Mouse (Mus musculus) embryonic facial prominence, embryonic 15.5 days (tissue): ENCODE results near the gene Taf3. TPM values are rescaled to one million over a fixed set of nuclear protein-coding genes. Genes with fewer than 3 reads are reported as not detected.

Experiments used
- ATAC-seq: fragments of 200-750 bp; cut with Nextera tagmentation; 2 replicates; pipeline ENCODE4 v1.8.0; 2017; ENCODE audit warnings: low read depth, moderate TSS enrichment; ENCODE audit not compliant: insufficient number of reproducible peaks, low FRiP score, low TSS enrichment
- H3K27ac ChIP-seq: fragments of 300-500 bp; sonication (generic); replicated peaks from 2 replicates; pipeline ENCODE4 v1.5.1; 2015; ENCODE audit warnings: mild to moderate bottlenecking, inconsistent platforms
- H3K27me3 ChIP-seq: fragments of 300-500 bp; sonication (generic); 2 replicates; pipeline ENCODE4 v1.6.1; 2015; ENCODE audit warnings: inconsistent platforms
- H3K36me3 ChIP-seq: fragments of 300-500 bp; sonication (generic); 2 replicates; pipeline ENCODE4 v1.6.1; 2015; ENCODE audit warnings: mild to moderate bottlenecking, inconsistent platforms
- H3K4me1 ChIP-seq: fragments of 300-500 bp; sonication (generic); 2 replicates; pipeline ENCODE4 v1.6.1; 2015; ENCODE audit warnings: inconsistent platforms
- H3K4me2 ChIP-seq: fragments of 300-500 bp; sonication (generic); replicated peaks from 2 replicates; pipeline ENCODE4 v1.6.1; 2015; ENCODE audit warnings: mild to moderate bottlenecking, inconsistent platforms
- H3K4me3 ChIP-seq: fragments of 300-500 bp; sonication (generic); replicated peaks from 2 replicates; pipeline ENCODE4 v1.5.1; 2015; ENCODE audit warnings: mild to moderate bottlenecking, inconsistent platforms
- H3K9ac ChIP-seq: fragments of 300-500 bp; sonication (generic); 2 replicates; pipeline ENCODE4 v1.6.1; 2015; ENCODE audit warnings: inconsistent platforms
- H3K9me3 ChIP-seq: fragments of 300-500 bp; sonication (generic); replicated peaks from 2 replicates; pipeline ENCODE4 v1.6.1; 2016; ENCODE audit warnings: inconsistent platforms
- WGBS: fragments of 180-500 bp; shearing (Covaris S2); methylation state at CpG from one replicate; pipeline ENCODE4 v1.1.7; 2015; 5-methylcytosine and 5-hydroxymethylcytosine counted together
- polyA plus RNA-seq: library from polyadenylated mRNA; unstranded; fragments of >200 nt; fragmentation: Nextera tagmentation; extraction: Ambion mirVana; gene quantifications from 2 replicates; pipeline ENCODE4 v1.2.1, GENCODE M21; 2015

The Taf3 gene
- polyA plus RNA-seq, 1 experiment from 2014 or later: 13.0 TPM

DNA sequence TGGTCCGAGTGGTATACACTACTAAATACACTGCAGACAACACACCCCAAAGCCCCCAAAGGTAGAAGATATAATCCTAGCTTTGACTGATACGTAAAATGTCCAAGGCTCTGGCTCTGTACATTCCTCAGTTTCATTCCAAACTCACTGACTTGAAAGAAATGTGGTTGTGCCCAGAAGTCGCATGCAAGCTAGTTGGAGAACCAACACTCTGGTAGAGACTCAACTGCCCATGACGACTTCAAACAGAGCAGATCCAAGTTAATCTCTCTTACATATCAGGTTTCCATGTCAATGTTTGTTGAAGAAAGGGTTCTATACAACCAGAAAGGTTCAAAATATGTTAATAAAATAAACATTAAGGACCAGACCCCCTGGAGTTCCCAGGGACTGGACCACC lies 60.1 kb downstream of the Taf3 start:
- Histone ChIP-seq H3K27ac (no peak overlapping the region), H3K27me3 (no peaks in the 10 kb centered on the region), H3K36me3 (no peaks in the 10 kb centered on the region), H3K9ac (no peak overlapping the region), H3K4me1 (peaks cover 6% of the 10 kb centered on the region; the same call in 1 of the 2 replicates), H3K4me3 (no peak overlapping the region), H3K4me2 (no peak overlapping the region), H3K9me3 (no peaks in the 10 kb centered on the region)
- no peak for ATAC-seq
- 72% methylated on average over 4 of the region's 4 CpGs for WGBS

DNA sequence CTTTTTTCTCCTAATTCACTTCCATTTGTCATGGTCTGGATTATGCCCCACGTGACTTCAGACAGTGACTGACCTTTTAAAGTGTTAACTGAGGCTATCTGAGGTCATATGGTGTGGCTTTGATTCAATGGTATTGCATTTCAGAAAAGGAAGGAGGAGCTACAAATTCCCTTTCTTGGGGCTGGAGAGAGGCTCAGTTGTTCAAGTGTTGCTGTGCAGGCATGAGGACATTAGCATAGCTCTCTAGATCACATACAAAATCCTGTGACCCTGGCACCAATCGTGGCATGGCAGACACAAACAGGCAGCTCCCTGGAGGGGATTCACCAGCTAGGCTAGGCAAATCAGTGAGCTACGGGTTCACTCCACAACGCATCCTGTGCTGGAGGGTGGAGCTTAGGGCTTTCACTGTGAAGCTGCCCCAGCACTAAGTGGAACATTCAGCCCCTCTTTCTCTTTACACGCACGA lies 62.4 kb downstream of the Taf3 start:
- no peak for ATAC-seq
- no peaks in the 10 kb centered on the region for H3K27me3 ChIP-seq
- no peaks in the 10 kb centered on the region for H3K9me3 ChIP-seq
- H3K4me1 ChIP-seq: peaks cover 6% of the 10 kb centered on the region; the same call in 1 of the 2 replicates
- 8% methylated on average over 6 of the region's 6 CpGs for WGBS
- H3K4me2 ChIP-seq: no peak overlapping the region
- no peaks in the 10 kb centered on the region for H3K36me3 ChIP-seq
- H3K4me3 ChIP-seq: no peak overlapping the region
- no peak overlapping the region for H3K9ac ChIP-seq
- no peak overlapping the region for H3K27ac ChIP-seq

DNA sequence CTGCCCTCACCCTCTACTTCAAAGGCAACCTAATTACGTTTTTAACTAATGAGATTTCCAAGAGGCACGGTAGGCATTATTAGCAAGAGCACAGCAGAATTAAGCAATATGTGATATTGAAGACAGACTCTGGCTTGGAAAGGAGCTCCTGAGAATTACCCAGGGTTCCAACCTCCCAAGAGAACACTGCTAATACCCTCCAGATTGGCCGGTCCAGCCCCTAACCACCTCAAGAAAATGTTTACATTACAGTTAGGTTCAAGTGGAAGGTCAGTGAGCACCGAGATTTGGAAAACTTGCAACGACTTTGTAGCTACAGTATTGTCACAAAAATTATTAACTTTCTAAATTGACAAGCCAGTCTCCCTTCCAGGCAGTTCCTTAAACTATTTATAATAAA lies 66.0 kb downstream of the Taf3 start:
- 14% methylated on average over 5 of the region's 5 CpGs for WGBS
- Histone ChIP-seq H3K27ac (no peak overlapping the region), H3K36me3 (no peaks in the 10 kb centered on the region), H3K9me3 (no peaks in the 10 kb centered on the region), H3K4me1 (peaks cover 6% of the 10 kb centered on the region; the same call in 1 of the 2 replicates), H3K9ac (no peak overlapping the region), H3K27me3 (no peaks in the 10 kb centered on the region), H3K4me2 (no peak overlapping the region), H3K4me3 (no peak overlapping the region)
- ATAC-seq: no peak

DNA sequence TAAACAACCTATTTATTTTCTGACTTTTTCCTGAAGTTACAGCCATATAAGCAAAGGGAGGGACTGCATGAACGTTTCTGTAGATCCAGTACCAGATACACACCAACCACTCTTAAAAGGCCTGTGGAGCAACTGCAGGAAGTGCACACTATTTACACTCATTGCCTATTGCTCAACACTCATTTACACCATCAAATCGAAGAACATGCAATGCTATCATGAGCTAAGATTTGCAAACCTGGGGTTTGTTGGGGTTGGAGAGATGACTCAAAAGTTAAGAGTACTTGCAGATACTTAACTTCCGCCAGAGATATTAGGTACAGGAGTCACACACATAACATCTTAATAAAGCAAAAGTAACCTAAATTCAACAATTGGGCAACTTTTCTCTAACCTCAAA lies 76.5 kb downstream of the Taf3 start:
- peaks cover 2% of the 10 kb centered on the region; the same call in 1 of the 2 replicates for H3K4me1 ChIP-seq
- WGBS: 69% methylated on average over 3 of the region's 3 CpGs
- no peak overlapping the region for H3K4me2 ChIP-seq
- no peak overlapping the region for H3K9ac ChIP-seq
- no peaks in the 10 kb centered on the region for H3K36me3 ChIP-seq
- H3K27ac ChIP-seq: no peak overlapping the region
- H3K4me3 ChIP-seq: no peak overlapping the region
- no peak for ATAC-seq
- H3K9me3 ChIP-seq: no peaks in the 10 kb centered on the region
- no peaks in the 10 kb centered on the region for H3K27me3 ChIP-seq

DNA sequence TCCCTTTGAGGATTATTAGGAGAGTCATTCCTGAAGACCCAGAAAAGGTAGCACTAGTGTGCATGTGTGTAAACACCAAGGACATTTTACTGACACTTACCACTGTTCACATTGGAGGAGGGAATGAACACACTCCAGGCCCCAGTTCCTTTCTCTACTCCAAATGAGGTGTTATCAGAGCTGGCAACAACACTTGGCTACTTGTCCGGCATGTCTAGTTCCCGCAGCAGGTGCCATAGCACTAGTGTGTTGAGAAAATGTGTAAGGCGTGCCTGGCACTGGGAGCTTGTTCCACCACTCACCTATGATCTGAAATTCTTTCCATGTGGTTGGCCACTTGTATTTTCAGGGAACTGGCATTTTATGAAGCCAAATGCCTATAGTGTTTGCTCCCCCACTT lies 77.8 kb downstream of the Taf3 start:
- no peaks in the 10 kb centered on the region for H3K36me3 ChIP-seq
- H3K4me3 ChIP-seq: no peak overlapping the region
- H3K4me1 ChIP-seq: peaks cover 2% of the 10 kb centered on the region; the same call in 1 of the 2 replicates
- H3K27me3 ChIP-seq: no peaks in the 10 kb centered on the region
- no peak overlapping the region for H3K27ac ChIP-seq
- no peak for ATAC-seq
- no peaks in the 10 kb centered on the region for H3K9me3 ChIP-seq
- 89% methylated on average over 3 of the region's 3 CpGs for WGBS
- H3K9ac ChIP-seq: no peak overlapping the region
- H3K4me2 ChIP-seq: no peak overlapping the region

DNA sequence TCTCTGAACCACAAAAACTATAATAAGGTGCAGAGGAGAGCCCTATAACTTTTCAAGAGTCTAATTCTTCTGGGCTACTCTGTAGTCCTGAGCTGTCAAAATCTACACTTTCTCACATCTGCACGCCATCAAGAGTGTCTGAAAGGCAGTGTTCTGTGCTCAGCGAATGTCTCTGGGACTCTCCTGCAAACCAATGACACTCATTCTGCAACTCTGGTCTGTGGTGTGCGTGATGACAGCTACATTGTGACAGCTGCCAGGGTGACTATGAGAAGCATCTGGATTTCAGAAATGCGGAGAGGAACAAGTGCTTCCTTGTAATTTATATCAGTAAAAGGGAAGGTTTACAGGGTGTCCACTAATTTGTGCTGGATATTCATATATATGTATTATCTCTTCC lies 78.2 kb downstream of the Taf3 start:
- ATAC-seq: no peak
- WGBS: 49% methylated on average over 4 of the region's 4 CpGs
- Histone ChIP-seq H3K4me3 (no peak overlapping the region), H3K9ac (no peak overlapping the region), H3K27ac (no peak overlapping the region), H3K4me1 (peaks cover 2% of the 10 kb centered on the region; the same call in 1 of the 2 replicates), H3K36me3 (no peaks in the 10 kb centered on the region), H3K9me3 (no peaks in the 10 kb centered on the region), H3K27me3 (no peaks in the 10 kb centered on the region), H3K4me2 (no peak overlapping the region)

DNA sequence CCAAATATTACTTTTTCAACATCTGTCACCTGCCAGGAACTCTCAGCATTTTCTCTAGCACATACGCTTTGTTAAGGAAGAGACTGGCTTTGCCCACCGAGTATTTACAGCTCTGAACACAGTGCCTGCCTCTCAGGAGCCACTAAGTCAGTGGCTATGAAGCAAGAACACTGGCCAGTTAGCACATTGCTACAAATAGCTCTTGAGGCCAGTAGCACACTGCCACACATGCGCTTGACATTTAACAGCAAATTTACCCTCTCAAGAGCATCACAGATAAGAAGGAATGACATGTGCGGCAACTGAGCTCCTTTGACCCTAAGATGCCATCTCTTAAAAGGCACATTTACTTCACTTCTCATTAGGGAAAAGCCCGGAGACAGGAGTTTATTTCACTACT lies 78.7 kb downstream of the Taf3 start:
- 63% methylated on average over 5 of the region's 5 CpGs for WGBS
- Histone ChIP-seq H3K36me3 (no peaks in the 10 kb centered on the region), H3K4me1 (peaks cover 2% of the 10 kb centered on the region; the same call in 1 of the 2 replicates), H3K27ac (no peak overlapping the region), H3K4me2 (no peak overlapping the region), H3K4me3 (no peak overlapping the region), H3K27me3 (no peaks in the 10 kb centered on the region), H3K9ac (no peak overlapping the region), H3K9me3 (no peaks in the 10 kb centered on the region)
- ATAC-seq: no peak

DNA sequence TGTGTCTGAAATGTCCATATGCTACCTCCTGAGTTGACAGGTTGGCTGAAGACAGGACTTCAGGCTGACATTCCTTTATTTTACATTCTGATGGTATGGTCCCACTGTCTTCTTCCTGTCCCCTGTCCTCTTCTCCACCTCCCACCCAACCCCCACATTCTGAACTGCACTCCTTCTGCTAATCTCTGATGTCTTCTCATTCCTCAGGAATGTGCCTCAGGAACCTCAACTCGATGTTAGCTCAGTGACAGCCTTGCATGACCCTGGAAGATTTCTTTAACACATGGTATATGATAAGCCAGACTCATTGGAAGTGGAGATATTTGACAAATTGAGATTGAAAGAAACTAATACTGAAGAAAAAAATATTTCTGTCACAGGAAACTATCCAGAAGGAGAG lies 81.8 kb downstream of the Taf3 start:
- H3K27me3 ChIP-seq: no peaks in the 10 kb centered on the region
- no peaks in the 10 kb centered on the region for H3K36me3 ChIP-seq

DNA sequence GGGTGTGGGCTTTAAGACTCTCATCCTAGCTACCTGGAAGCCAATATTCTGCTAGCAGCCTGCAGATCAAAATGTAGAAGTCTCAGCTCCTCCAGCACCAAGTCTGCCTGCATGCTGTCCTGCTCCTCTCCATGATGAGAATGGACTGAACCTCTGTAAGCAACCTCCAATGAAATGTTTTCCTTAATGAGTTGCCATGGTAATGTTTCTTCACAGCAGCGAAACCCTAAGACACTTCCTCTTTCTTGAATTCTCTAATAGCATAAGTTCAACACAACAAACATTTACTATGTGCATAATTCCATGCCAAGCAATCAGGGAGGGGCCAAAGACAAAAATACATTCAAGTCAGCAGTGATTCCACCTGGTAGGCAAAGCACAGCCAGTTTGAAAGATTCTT lies 82.8 kb downstream of the Taf3 start:
- 84% methylated on average over 1 of the region's 1 CpGs for WGBS
- no peak for ATAC-seq

More for the DNA sequence above, 81.8 kb downstream of the Taf3 start:
- Histone ChIP-seq H3K9ac (no peak overlapping the region), H3K4me1 (peaks cover 2% of the 10 kb centered on the region; the same call in 1 of the 2 replicates), H3K27ac (no peak overlapping the region), H3K4me3 (no peak overlapping the region), H3K4me2 (no peak overlapping the region), H3K9me3 (no peaks in the 10 kb centered on the region)
- WGBS: 38% methylated on average over 1 of the region's 1 CpGs
- no peak for ATAC-seq

DNA sequence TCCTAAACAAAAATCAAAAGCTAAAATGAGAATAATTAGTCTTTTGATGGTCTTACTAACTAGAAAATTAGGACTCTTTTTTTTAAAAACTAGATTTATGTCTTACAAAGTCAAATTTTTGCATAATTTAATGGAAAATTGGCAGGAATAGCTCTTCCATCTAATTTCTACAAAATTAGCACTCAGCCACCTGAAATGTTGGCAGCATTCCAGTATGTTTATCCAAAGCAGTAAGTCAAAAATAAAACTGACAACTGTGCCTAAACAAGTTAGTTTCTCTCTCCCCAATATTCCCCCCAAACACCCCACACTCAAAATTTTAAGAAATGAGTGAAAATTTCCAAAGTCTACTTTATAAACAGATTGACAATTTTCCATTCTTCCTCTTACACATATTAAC lies 85.5 kb downstream of the Taf3 start:
- ATAC-seq: no peak
- Histone ChIP-seq H3K27me3 (no peaks in the 10 kb centered on the region), H3K4me1 (no peaks in the 10 kb centered on the region), H3K36me3 (no peaks in the 10 kb centered on the region), H3K9me3 (no peaks in the 10 kb centered on the region), H3K4me2 (no peak overlapping the region), H3K27ac (no peak overlapping the region), H3K9ac (no peak overlapping the region), H3K4me3 (no peak overlapping the region)

More for the DNA sequence above, 82.8 kb downstream of the Taf3 start:
- Histone ChIP-seq H3K9me3 (no peaks in the 10 kb centered on the region), H3K4me3 (no peak overlapping the region), H3K4me1 (peaks cover 2% of the 10 kb centered on the region; the same call in 1 of the 2 replicates), H3K27me3 (no peaks in the 10 kb centered on the region), H3K36me3 (no peaks in the 10 kb centered on the region), H3K4me2 (no peak overlapping the region), H3K9ac (no peak overlapping the region), H3K27ac (no peak overlapping the region)

DNA sequence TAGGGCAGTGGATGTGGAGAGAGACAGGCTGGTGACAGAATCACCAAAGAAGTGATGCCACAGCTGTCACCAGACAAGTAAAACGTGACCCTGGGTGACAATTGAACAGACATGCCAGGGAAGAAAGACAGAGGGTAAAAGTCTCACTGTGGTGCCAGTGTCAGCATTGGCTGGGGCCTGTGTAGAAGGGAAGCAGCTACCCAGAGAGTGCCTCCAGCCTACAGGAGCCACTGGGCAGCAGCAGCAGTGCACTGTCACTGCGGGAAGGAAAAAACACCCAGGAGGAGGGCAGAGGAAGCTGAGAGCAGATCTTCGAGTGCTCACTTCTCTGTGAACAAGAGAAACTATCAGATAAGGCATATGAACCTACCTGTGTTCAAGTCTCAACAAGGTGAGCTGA lies 86.7 kb downstream of the Taf3 start:
- no peaks in the 10 kb centered on the region for H3K36me3 ChIP-seq
- H3K4me3 ChIP-seq: no peak overlapping the region
- no peak overlapping the region for H3K9ac ChIP-seq
- no peaks in the 10 kb centered on the region for H3K27me3 ChIP-seq
- H3K4me1 ChIP-seq: no peaks in the 10 kb centered on the region
- no peak overlapping the region for H3K27ac ChIP-seq
- H3K4me2 ChIP-seq: no peak overlapping the region
- WGBS: 54% methylated on average over 3 of the region's 3 CpGs
- H3K9me3 ChIP-seq: no peaks in the 10 kb centered on the region
- no peak for ATAC-seq

DNA sequence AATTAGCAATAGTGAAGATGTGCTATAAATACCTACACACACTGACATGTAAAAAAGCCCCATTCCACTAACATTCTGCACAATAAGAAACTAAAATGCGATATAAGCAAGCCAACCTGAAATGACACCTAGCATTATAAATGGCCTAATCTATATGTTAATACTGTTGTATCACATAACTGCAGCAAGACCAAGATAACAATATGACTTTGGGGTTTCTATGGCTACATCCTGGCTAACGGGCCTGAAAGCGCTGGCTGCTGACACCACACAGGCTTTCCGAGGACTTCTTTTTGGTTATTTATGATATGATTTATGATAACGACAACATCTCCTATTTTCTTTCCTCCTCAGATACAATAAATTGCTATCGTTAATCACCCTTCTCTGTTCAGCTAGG lies 90.4 kb downstream of the Taf3 start:
- Histone ChIP-seq H3K4me1 (peaks cover 8% of the 10 kb centered on the region; the same call in 1 of the 2 replicates), H3K9me3 (no peaks in the 10 kb centered on the region), H3K27me3 (no peaks in the 10 kb centered on the region), H3K36me3 (no peaks in the 10 kb centered on the region), H3K4me3 (no peak overlapping the region), H3K27ac (no peak overlapping the region), H3K4me2 (no peak overlapping the region), H3K9ac (no peak overlapping the region)
- no peak for ATAC-seq
- WGBS: 88% methylated on average over 6 of the region's 6 CpGs
